Mouse (Mus musculus) adrenal gland, adult 8-10 months (tissue): ENCODE results near the gene Tmbim1. TPM values are rescaled to one million over a fixed set of nuclear protein-coding genes. Genes with fewer than 3 reads are reported as not detected.
"Not testable (repeated sequence)": the region's sequence is repeated elsewhere in the genome, so short reads cannot be mapped to it uniquely, and the experiment has no call there.

Experiments
- DNase-seq: peaks from one replicate; pipeline ENCODE4 v3.0.0; 2022
- total RNA-seq, 4 experiments: library from RNA; stranded (reverse); gene quantifications; 2 replicates each; pipeline ENCODE4 v1.2.4; 2022

The Tmbim1 gene
- 100 to 1,000 TPM; 123 to 136 (median 131) TPM for total RNA-seq

GRCm38 (mm10) chr1:74305522-74305921 lies at the start of gene Tmbim1:
Gene Tmbim1 (minus strand): TSS chr1:74305622.
- DNase-seq, result no peak

DNA sequence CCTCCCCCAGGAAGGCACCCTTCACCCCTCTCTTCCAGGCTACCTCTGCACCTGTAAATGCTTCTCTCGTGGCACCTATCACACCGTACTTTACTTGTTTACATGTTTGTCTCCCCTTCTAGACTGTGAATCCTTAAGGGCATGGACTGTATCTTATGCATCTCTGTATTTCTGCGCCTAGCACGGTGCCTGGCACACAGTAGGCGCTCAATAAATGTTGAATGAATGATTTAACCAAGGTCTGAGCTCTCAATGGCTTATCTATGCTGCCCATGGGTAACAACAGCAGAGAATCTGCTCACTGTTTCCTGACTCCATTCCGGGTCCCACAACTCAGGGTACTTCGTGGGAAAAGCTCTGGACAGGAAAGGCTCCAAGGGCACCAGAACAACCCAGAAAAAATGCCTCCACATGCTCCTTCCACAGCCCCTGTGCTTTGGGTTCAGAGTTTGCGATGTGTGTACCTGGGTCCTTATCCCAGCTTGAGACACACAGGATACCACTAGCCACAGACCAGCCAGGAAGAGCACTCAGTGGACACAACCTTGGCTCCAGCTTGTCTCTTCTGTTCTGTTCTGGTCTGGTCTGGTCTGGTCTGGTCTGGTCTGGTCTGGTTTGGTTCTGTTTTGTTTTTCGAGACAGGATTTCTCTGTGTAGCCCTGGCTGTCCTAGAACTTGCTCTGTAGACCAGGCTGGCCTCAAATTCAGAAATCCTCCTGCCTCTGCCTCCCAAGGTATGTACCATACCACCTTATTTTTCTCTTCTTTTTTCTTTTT lies 48.2 kb upstream of the Tmbim1 start:
- DNase-seq, result no peak

DNA sequence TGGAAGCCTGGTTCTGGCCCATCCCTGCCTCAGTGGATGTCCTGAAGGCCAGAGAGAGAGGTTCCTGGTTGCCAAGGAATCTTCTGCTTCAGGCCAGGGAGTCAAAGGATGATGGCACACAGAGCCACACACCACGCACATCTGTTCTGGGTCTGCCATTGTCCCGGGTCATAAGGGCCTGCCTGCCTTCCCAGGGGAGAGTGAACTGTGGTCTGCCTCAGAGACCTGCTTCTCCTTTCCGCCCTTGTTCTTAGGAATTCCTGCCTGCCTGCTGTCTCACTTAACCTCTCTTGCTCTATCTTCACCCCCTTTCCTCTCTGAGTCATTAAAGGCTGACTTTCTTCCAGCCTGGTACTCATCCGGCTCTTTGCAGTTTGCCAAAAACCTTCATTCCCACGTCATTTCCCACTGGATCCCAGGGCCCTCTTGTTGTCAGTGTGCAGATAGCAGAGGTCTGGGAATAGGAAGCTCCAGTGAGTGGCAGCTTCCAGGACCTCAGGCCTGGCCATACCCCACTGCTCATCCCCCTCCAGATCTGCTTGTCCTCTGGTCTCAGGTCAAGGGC lies 47.2 kb upstream of the Tmbim1 start:
- DNase-seq, result peak; percentile 49

GRCm38 (mm10) chr1:74351185-74351769 lies 45.9 kb upstream of the Tmbim1 start:
- DNase-seq, result no peak

GRCm38 (mm10) chr1:74344163-74344916 lies 38.9 kb upstream of the Tmbim1 start:
- no peak for DNase-seq

DNA sequence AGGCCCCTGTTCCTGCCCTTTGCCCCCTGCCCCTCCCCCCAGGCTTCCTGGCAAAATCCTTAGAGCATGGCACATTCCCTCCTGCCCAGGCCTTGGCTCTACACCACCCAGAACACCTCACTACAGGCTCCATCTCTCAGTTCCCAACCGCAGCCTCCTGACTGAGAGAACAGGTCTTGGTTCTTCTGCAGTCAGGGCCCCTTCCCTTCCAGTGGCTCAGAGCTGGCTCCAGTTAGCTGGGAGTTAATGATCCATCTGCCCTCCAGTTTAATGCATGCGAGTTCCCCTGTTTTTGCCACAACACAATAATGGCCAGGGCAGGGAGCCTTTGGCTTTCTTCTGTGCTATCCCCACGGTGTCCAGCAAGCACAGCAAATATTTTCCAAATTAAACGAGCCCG lies 37.7 kb upstream of the Tmbim1 start:
- DNase-seq, result no peak

DNA sequence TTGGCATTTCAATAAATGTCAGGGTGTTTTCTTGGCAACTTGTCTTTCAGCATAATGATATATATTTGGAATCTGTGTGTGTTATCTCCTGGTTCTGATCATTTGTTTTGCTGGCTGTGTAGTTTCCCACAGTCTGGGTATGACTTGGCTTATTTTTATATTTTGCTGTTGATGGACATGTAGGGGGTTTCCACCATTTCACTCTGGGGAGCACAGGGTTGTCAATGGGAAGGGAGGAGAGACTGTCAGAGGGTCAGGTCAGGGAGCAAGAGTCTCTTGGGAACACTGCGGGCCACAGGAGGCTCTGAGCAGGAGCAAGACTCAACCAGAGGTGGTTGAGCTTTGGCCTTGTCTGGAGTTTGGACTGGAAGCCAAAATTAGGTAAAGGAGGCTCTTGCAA lies 36.9 kb upstream of the Tmbim1 start:
- DNase-seq, result no peak

GRCm38 (mm10) chr1:74341898-74342297 lies 36.5 kb upstream of the Tmbim1 start:
- no peak for DNase-seq

DNA sequence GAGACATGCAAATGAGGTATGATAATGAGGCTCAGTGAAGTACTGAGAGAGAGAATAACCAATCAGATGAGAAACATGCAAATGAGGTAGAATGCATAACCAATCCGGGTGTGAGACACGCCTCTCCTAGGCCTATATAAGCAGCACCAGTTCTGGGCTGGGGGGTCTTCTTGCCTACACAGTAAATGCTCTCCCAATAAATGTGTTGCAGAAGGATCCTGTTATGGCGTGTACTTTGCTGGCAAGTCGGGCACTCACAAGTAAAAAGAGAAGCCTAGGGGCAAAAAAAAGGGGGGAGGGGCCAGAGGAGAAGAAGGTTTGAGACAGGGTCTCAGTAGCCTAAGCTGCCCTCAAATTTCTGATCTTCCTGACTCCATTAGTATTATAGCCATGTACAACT lies 35.6 kb upstream of the Tmbim1 start:
- DNase-seq, result not testable (repeated sequence)

DNA sequence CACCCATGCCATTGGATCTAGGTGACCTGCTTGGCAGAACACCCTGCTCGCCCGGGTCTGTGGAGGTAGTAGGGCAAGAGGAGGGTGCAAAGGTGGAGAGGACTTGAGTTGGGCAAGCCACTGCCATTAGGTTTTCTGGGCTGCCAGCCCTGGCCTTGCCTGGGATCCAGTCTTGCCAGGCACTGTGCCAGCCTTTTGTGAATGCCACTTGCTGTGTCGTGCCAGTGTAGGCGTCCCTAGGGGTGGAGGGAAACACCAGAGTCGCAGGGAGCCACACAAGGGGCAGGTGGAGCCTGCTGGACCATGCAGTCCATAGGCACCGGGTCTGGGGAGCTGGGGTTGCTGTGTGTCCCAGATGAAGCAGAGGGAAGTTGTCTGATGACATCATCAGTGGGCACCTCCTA lies 34.9 kb upstream of the Tmbim1 start:
- peak; percentile 76 for DNase-seq

DNA sequence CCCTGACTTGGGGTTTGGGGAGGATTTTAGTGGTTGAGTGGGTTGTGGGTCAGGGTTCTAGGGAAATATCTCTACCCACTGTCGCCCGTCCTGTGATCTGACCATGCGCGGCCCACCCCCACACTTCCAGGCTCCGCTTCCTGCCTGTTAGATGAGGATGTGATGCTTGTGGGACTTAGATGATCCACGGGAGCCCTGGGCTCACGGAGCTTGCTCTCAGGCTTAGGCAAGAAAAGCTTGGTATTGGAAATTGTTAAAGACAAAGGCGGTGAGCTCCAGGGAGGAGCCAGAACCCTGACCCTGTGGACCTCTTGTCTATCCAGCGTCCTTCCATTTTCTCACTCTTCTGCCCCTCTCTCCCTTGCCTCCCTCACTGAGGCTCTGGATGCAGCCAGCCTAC lies 34.5 kb upstream of the Tmbim1 start:
- DNase-seq, result no peak

- DNase-seq, result no peak
These were observed 33.2 kb upstream of the Tmbim1 start for GRCm38 (mm10) chr1:74338626-74339025.

- no peak for DNase-seq
These were observed 32.6 kb upstream of the Tmbim1 start for GRCm38 (mm10) chr1:74338013-74338412.

- no peak for DNase-seq
These were observed 31.9 kb upstream of the Tmbim1 start for GRCm38 (mm10) chr1:74337241-74337771.

- no peak for DNase-seq
These were observed 30.2 kb upstream of the Tmbim1 start for GRCm38 (mm10) chr1:74335436-74336170.

DNA sequence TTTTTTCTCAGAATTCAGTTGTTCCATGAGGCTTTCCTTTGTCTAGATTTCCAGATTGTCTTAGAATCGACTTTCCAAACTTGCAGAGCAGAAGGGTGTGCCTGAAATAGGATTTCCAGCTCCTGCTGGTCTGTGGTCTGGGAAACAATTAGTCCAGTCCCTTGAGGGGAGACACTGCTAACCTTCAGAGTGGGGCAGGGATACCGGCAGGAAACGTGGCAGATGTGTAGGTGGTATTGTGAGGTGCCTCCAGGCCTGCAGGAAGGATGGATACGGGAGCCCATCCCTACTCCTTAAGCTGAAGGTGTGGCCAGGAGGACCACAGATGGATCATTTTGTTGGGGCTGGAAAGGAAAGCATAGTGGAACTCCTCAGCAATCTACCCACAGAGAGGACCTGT lies 29.6 kb upstream of the Tmbim1 start:
- no peak for DNase-seq

DNA sequence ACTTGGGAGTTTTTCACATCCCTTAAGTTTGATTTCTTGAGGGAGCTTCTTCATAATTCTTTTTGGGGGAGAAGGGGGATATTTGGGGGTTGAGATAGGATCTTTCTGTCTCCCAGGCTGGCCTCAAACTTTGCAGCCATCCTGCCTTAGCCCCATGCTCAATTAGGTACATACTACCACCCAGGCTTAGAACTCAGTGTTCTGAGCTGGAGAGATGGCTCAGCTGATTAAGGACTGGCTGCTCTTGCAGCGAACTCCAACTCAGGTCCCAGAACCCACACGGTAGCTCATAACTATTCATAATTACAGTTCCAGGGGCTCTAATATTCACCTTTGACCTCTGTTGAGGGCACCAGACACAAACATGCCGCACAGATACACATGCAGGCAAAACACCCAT lies 29.2 kb upstream of the Tmbim1 start:
- no peak for DNase-seq

DNA sequence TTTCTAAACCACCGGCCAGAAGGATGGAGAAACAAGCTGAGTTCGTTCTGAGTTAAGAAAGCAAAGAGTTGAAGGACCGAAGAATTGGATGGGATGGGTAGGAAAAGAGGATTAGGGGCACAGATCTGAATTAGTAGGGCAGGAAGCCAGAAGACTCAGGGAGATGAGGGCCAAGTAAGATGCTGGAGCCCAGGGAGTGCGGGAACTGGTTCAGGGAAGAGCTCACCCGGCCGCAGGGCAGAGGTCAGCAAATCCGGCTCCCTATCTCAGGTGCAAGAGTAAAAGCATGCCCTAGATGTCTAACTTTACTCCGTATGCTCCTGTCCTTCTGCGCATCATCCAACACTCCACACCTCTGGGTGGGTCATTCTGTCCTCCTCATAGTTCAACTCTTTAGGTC lies 27.5 kb upstream of the Tmbim1 start:
- DNase-seq, result no peak

- peak; percentile 96 for DNase-seq
These were observed 26.9 kb upstream of the Tmbim1 start for GRCm38 (mm10) chr1:74332241-74332763.

GRCm38 (mm10) chr1:74331046-74331681 lies 25.7 kb upstream of the Tmbim1 start:
- no peak for DNase-seq

DNA sequence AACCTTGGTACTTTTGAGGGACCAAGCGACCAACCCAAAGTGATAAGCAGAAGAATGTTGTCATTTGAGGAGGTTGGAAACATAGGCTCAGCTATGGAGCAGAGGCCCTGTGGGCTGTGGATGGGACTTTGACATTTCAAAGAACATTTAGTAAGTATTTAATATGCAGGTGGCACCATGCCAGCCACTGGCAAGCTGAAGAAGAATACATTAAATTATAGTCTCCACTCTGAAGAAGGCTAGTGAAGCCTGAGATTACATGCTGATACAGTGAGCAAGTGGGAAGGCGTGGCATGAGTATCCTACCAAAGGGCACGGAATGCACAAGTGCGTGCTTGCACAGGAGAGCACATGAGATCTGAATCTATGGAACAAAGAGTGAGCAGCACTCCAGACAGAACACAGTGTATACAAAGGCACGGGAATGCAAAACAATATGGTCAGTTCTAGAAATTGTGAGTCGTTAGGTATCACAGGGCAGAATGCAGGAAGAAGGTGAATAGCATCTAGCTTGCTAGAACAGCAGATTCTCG lies 24.5 kb upstream of the Tmbim1 start:
- DNase-seq, result no peak
